In the genomic region with DNA sequence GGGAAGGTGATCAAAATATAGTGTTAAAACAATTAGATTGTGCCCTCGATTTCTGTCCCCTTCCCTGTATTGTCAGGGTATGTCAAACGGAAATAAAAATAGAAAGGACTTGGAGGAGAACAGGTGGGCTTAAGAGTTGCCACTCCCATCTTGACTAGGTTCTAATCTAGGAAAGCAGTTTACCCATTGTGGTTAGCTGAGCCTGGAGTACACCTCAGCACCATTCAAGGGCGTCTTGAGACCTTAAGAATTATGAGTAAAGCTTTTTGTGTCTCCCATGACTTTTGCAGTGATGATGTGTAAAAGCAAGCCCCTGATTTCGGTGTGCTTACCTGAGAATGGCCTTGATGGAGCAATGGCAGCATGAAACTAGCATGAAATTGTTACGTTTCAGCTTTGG, we compare ENCODE assay signal across 8 mouse cellular contexts. TPM values are rescaled to one million over a fixed set of nuclear protein-coding genes. Genes with fewer than 3 reads are reported as not detected.
DNase-seq lines count a peak whose midpoint lies in the region; ATAC-seq lines count a peak whose summit lies in the region.

No protein-coding gene starts in this region.

- peak overlapping the region; percentile 81 for H3K4me3 ChIP-seq in heart, embryonic 13.5 days
- H3K4me3 ChIP-seq in embryonic facial prominence, embryonic 10.5 days: peak overlapping the region; percentile 76
- peak overlapping the region; percentile 66 for H3K4me3 ChIP-seq in hindbrain, embryonic 16.5 days (ENCODE audit: low read length)
- peak overlapping the region; percentile 61 for H3K4me3 ChIP-seq in midbrain, embryonic 14.5 days (replicated peaks; ENCODE audit: low read depth, low read length)

- H3K9me3 ChIP-seq in heart, embryonic 13.5 days: no peaks in the 10 kb centered on the region
- no peaks in the 10 kb centered on the region for H3K9me3 ChIP-seq in embryonic facial prominence, embryonic 10.5 days
- H3K9me3 ChIP-seq in hindbrain, embryonic 16.5 days (ENCODE audit: control insufficient read depth, low read length): no peaks in the 10 kb centered on the region
- no peaks in the 10 kb centered on the region for H3K9me3 ChIP-seq in midbrain, embryonic 14.5 days (ENCODE audit: control insufficient read depth, low read length)

- DNase-seq in heart, postnatal 14 days: no peak
- DNase-seq in embryonic facial prominence, embryonic 10.5 days (ENCODE audit: low spot score): no peak
- DNase-seq in midbrain, embryonic 14.5 days: peak; percentile 4
- DNase-seq in left cerebral cortex, adult 9 months (ENCODE audit: low spot score in 2 of 2): no peak
- DNase-seq in yolk sac, embryonic 10.5 days (ENCODE audit: low spot score): no peak
- no peak for DNase-seq in B cell, adult 2 months

- peaks cover 28% of the 10 kb centered on the region for H3K4me1 ChIP-seq in heart, embryonic 13.5 days
- H3K4me1 ChIP-seq in embryonic facial prominence, embryonic 10.5 days: peaks cover 15% of the 10 kb centered on the region
- peaks cover 12% of the 10 kb centered on the region for H3K4me1 ChIP-seq in hindbrain, embryonic 16.5 days (ENCODE audit: control insufficient read depth, insufficient read depth, low read depth, low read length)
- H3K4me1 ChIP-seq in midbrain, embryonic 14.5 days (ENCODE audit: control insufficient read depth, insufficient read depth, low read length): peaks cover 13% of the 10 kb centered on the region

- intact Hi-C loops in heart, postnatal 14 days (cut with DNase I): no loop called here

- H3K4me2 ChIP-seq in heart, embryonic 13.5 days: peak overlapping the region; percentile 77
- H3K4me2 ChIP-seq in hindbrain, embryonic 16.5 days (ENCODE audit: low read length): peak overlapping the region; percentile 65
- H3K4me2 ChIP-seq in midbrain, embryonic 14.5 days (ENCODE audit: low read length): peak overlapping the region; percentile 66

- H3K27ac ChIP-seq in heart, embryonic 13.5 days (replicated peaks): peak overlapping the region; percentile 98
- H3K27ac ChIP-seq in embryonic facial prominence, embryonic 10.5 days (replicated peaks): no peak overlapping the region
- peak overlapping the region; percentile 60; the same call in 1 of the 2 replicates for H3K27ac ChIP-seq in hindbrain, embryonic 16.5 days (ENCODE audit: low read depth, low read length)
- H3K27ac ChIP-seq in midbrain, embryonic 14.5 days (replicated peaks; ENCODE audit: low read depth, low read length): peak overlapping the region; percentile 100

- WGBS in heart, embryonic 13.5 days: 66% methylated on average over 5 of the region's 5 CpGs
- 82% methylated on average over 5 of the region's 5 CpGs for WGBS in embryonic facial prominence, embryonic 10.5 days
- 73% methylated on average over 5 of the region's 5 CpGs for WGBS in hindbrain, embryonic 16.5 days
- whole genome bisulfite sequencing in midbrain, embryonic 14.5 days: 72% methylated on average over 5 of the region's 5 CpGs

- H3K36me3 ChIP-seq in heart, embryonic 13.5 days: no peaks in the 10 kb centered on the region
- H3K36me3 ChIP-seq in embryonic facial prominence, embryonic 10.5 days (replicated peaks): peaks cover 5% of the 10 kb centered on the region; the same call in 1 of the 2 replicates
- H3K36me3 ChIP-seq in hindbrain, embryonic 16.5 days (ENCODE audit: control insufficient read depth, insufficient read depth, low read length): no peaks in the 10 kb centered on the region
- no peaks in the 10 kb centered on the region for H3K36me3 ChIP-seq in midbrain, embryonic 14.5 days (ENCODE audit: control insufficient read depth, insufficient read depth, low read length)

- H3K9ac ChIP-seq in heart, embryonic 13.5 days: peak overlapping the region; percentile 93
- H3K9ac ChIP-seq in hindbrain, embryonic 16.5 days (ENCODE audit: low read depth, low read length): peak overlapping the region; percentile 87
- peak overlapping the region; percentile 97 for H3K9ac ChIP-seq in midbrain, embryonic 14.5 days (replicated peaks; ENCODE audit: low read length)

- no peaks in the 10 kb centered on the region for H3K27me3 ChIP-seq in heart, embryonic 13.5 days (replicated peaks)
- no peaks in the 10 kb centered on the region for H3K27me3 ChIP-seq in embryonic facial prominence, embryonic 10.5 days (replicated peaks; ENCODE audit: low read depth, poor library complexity, severe bottlenecking)
- no peaks in the 10 kb centered on the region for H3K27me3 ChIP-seq in hindbrain, embryonic 16.5 days (replicated peaks; ENCODE audit: control insufficient read depth, insufficient read depth, low read length)
- no peaks in the 10 kb centered on the region for H3K27me3 ChIP-seq in midbrain, embryonic 14.5 days (ENCODE audit: control insufficient read depth, insufficient read depth, low read length)

- no peak for ATAC-seq in heart, embryonic 13.5 days (ENCODE audit: extremely low read depth, insufficient number of reproducible peaks, low FRiP score, low TSS enrichment)
- no peak for ATAC-seq in hindbrain, embryonic 16.5 days
- ATAC-seq in midbrain, embryonic 14.5 days (ENCODE audit: low FRiP score, low TSS enrichment): no peak

RNA-seq across cellular contexts. Expression of gene Pogz, which starts 1.7 kb away (rescaled TPM):
- 9.3 and 10.1 TPM in 2 replicates for polyA plus RNA-seq in heart, embryonic 13.5 days (2015; fragmentation: Nextera tagmentation; extraction: Ambion mirVana)
- total RNA-seq in heart, postnatal 14 days (2021): 10 to 100 TPM; 23.9 to 24.0 TPM
- 18.5 and 20.3 TPM in 2 replicates for polyA plus RNA-seq in embryonic facial prominence, embryonic 10.5 days (2016; fragmentation: Nextera tagmentation; extraction: Ambion mirVana)
- 16.4 and 17.3 TPM in 2 replicates for polyA plus RNA-seq in hindbrain, embryonic 16.5 days (2015; fragmentation: Nextera tagmentation; extraction: Ambion mirVana)
- 24.2 and 28.7 TPM in 2 replicates for polyA plus RNA-seq in midbrain, embryonic 14.5 days (2014; fragmentation: Nextera tagmentation; extraction: Ambion mirVana)

RNA-seq across cellular contexts. Expression of gene Psmb4, which starts 47.7 kb away (rescaled TPM):
- polyA plus RNA-seq in heart, embryonic 13.5 days (2015; fragmentation: Nextera tagmentation; extraction: Ambion mirVana): 242 and 287 TPM in 2 replicates
- 100 to 1,000 TPM; 217 to 251 TPM for total RNA-seq in heart, postnatal 14 days (2021)
- 336 and 337 TPM in 2 replicates for polyA plus RNA-seq in embryonic facial prominence, embryonic 10.5 days (2016; fragmentation: Nextera tagmentation; extraction: Ambion mirVana)
- polyA plus RNA-seq in hindbrain, embryonic 16.5 days (2015; fragmentation: Nextera tagmentation; extraction: Ambion mirVana): 358 and 373 TPM in 2 replicates
- 377 and 407 TPM in 2 replicates for polyA plus RNA-seq in midbrain, embryonic 14.5 days (2014; fragmentation: Nextera tagmentation; extraction: Ambion mirVana)

RNA-seq across cellular contexts. Expression of gene Cgn, which starts 52.8 kb away (rescaled TPM):
- polyA plus RNA-seq in heart, embryonic 13.5 days (2015; fragmentation: Nextera tagmentation; extraction: Ambion mirVana): 2.2 and 2.3 TPM in 2 replicates
- under 1 TPM; 0.63 to 0.86 TPM for total RNA-seq in heart, postnatal 14 days (2021)
- polyA plus RNA-seq in embryonic facial prominence, embryonic 10.5 days (2016; fragmentation: Nextera tagmentation; extraction: Ambion mirVana): 10.7 and 10.8 TPM in 2 replicates
- 14.4 and 15.4 TPM in 2 replicates for polyA plus RNA-seq in hindbrain, embryonic 16.5 days (2015; fragmentation: Nextera tagmentation; extraction: Ambion mirVana)
- polyA plus RNA-seq in midbrain, embryonic 14.5 days (2014; fragmentation: Nextera tagmentation; extraction: Ambion mirVana): 5.9 and 7.7 TPM in 2 replicates
